Mouse (Mus musculus): ENCODE data around the gene Foxa3.
A peak's percentile ranks its signal among the peaks of the same experiment; 100 is the strongest.

DNA sequence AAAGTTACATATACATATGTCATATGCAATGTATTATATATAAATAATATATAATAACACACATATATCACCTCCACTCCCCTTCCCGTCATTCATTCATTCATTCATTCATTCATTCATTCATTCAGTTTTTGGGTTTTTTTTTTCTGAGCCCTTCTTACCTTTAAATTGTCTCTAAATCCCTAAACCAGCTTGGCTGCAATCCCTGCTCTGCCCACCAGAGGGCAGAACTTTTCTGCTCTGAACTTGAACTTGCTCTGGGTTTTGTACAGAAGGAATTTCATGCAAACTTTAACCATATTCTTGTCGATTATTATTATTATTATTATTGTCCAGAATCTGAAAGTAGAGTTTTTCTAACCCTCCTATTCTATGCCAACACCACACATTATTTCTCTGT lies 45.4 kb upstream of the Foxa3 start:
- peak; percentile 80 for TF ChIP-seq CTCF (IDR thresholded peaks at IDR 0.05; ENCODE audit: low read depth)
- TF ChIP-seq EP300 (IDR thresholded peaks at IDR 0.05; ENCODE audit: low read depth): no peak

Data from heart, postnatal 0 days (tissue).